Mouse (Mus musculus): ENCODE measurements at regions not wholly inside any gene's neighbourhood (a gene's known extent, or its start where the extent isn't known, plus 50 kb on each side); places are given as distances from the start of the nearest gene placed in this dataset.

DNA sequence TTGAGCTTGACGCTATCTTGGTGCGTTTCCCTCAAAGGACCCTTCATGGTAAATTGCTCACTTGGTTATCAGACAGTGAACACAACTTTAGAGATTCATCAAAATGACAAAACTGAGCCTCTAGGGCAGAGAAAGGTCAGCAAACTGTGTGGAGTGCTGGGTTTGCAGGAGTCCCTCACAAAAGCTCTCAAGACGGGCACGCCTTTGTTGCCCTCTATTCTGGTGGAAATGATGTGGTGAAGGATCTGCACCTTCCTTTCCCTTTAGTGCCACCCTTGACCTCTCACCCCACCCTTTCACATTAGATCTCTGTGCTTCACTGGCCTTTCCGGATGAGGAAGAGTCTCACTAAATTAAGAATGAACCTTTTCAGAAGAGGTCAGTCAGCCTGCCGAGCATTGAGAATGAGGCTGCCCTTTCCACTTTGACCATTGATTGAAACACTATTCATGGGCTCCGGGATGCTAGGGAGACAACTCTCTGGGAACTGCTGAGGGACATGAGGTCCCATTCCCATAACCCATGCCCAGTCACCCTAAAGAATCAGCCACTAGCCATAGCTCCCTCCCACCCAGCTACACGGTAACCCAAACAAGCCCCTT, 182.9 kb upstream of the Sfrp2 start:
- H3K4me3 ChIP-seq (ENCODE audit: insufficient read depth, low read length): no peak overlapping the region

DNA sequence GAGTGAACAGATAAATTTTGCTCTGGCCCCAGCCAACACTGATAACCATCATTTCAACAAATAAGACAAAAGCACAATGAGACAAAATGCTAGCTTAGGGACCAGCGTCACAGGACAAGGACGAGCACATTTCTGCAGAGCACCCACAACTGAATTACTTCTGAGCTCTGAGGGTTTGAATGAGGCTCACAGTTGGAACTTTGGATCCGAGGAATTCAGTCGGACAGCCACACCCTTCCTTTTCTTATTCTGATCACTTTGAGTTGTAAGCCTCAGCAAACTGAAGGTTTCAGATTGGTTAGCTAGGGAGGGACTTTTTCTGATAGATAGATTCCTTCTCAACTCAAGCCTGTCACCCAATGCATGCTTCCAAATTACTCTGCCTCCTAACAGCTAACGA, 180.0 kb upstream of the Sfrp2 start:
- no peaks in the 10 kb centered on the region for H3K4me1 ChIP-seq (ENCODE audit: control insufficient read depth, insufficient read depth, low read length)
- TF ChIP-seq POLR2A (IDR thresholded peaks at IDR 0.05; ENCODE audit: extremely low read depth, insufficient read depth, low read length) (no peak), CTCF (IDR thresholded peaks at IDR 0.05; ENCODE audit: extremely low read depth, insufficient read depth, low read length) (no peak)
- no peak overlapping the region for H3K4me3 ChIP-seq (ENCODE audit: insufficient read depth, low read length)
- H3K27ac ChIP-seq (ENCODE audit: insufficient read depth, low read length): no peak overlapping the region

More for the DNA sequence above, 182.9 kb upstream of the Sfrp2 start:
- Histone ChIP-seq H3K4me1 (ENCODE audit: control insufficient read depth, insufficient read depth, low read length) (no peaks in the 10 kb centered on the region), H3K27ac (ENCODE audit: insufficient read depth, low read length) (no peak overlapping the region)
- TF ChIP-seq CTCF (IDR thresholded peaks at IDR 0.05; ENCODE audit: extremely low read depth, insufficient read depth, low read length) (no peak), POLR2A (IDR thresholded peaks at IDR 0.05; ENCODE audit: extremely low read depth, insufficient read depth, low read length) (no peak)

DNA sequence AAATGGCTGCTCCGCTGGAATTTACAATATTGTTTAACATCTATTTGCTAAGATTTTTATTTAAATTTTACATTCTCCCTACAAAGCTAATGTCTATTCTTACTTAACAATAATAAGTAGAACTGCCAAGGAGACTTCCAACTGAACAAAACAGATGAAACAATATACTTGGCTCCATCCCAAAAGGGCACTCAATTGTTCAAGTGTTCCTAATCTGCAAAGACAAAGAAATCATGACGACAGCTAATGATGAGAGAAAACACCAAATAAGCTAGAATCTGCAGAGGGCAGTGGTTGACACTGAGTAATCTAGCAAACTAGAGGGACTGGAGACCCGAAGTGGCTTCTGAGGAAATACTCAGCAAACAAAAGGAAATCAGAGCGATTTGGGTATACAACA, 179.6 kb upstream of the Sfrp2 start:
- no peak overlapping the region for H3K4me3 ChIP-seq (ENCODE audit: insufficient read depth, low read length)
- H3K4me1 ChIP-seq (ENCODE audit: control insufficient read depth, insufficient read depth, low read length): no peaks in the 10 kb centered on the region
- TF ChIP-seq CTCF (IDR thresholded peaks at IDR 0.05; ENCODE audit: extremely low read depth, insufficient read depth, low read length) (no peak), POLR2A (IDR thresholded peaks at IDR 0.05; ENCODE audit: extremely low read depth, insufficient read depth, low read length) (no peak)
- no peak overlapping the region for H3K27ac ChIP-seq (ENCODE audit: insufficient read depth, low read length)

- TF ChIP-seq CTCF (IDR thresholded peaks at IDR 0.05; ENCODE audit: extremely low read depth, insufficient read depth, low read length) (no peak), POLR2A (IDR thresholded peaks at IDR 0.05; ENCODE audit: extremely low read depth, insufficient read depth, low read length) (no peak)
- H3K4me1 ChIP-seq (ENCODE audit: control insufficient read depth, insufficient read depth, low read length): no peaks in the 10 kb centered on the region
- H3K27ac ChIP-seq (ENCODE audit: insufficient read depth, low read length): no peak overlapping the region
- no peak overlapping the region for H3K4me3 ChIP-seq (ENCODE audit: insufficient read depth, low read length)
Observed at GRCm38 (mm10) chr3:83589127-83589526, 177.0 kb upstream of the Sfrp2 start.

DNA sequence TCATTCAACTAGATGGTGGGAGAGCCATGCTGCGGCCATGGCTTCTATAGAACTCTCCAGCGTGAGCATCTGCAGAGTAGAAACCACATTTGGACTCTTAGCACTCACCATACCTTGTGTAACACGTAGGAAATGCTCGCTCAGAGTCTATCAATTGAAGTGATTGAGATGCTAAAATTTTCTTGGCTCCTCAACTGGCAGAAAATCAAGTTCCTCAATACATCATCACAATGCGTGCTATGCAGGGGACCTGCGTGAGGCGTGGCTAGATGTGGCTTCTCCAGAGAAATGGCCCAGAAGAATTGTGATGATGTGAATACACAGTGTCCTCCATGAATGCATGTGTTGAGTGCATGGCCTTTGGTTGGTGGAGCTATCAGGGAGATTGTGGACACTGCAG, 174.9 kb upstream of the Sfrp2 start:
- H3K4me1 ChIP-seq (ENCODE audit: control insufficient read depth, insufficient read depth, low read length): no peaks in the 10 kb centered on the region
- no peak overlapping the region for H3K4me3 ChIP-seq (ENCODE audit: insufficient read depth, low read length)
- no peak overlapping the region for H3K27ac ChIP-seq (ENCODE audit: insufficient read depth, low read length)
- TF ChIP-seq POLR2A (IDR thresholded peaks at IDR 0.05; ENCODE audit: extremely low read depth, insufficient read depth, low read length) (no peak), CTCF (IDR thresholded peaks at IDR 0.05; ENCODE audit: extremely low read depth, insufficient read depth, low read length) (no peak)

GRCm38 (mm10) chr3:83593321-83593720, 172.8 kb upstream of the Sfrp2 start:
- Histone ChIP-seq H3K4me3 (ENCODE audit: insufficient read depth, low read length) (no peak overlapping the region), H3K27ac (ENCODE audit: insufficient read depth, low read length) (no peak overlapping the region), H3K4me1 (ENCODE audit: control insufficient read depth, insufficient read depth, low read length) (no peaks in the 10 kb centered on the region)
- TF ChIP-seq POLR2A (IDR thresholded peaks at IDR 0.05; ENCODE audit: extremely low read depth, insufficient read depth, low read length) (no peak), CTCF (IDR thresholded peaks at IDR 0.05; ENCODE audit: extremely low read depth, insufficient read depth, low read length) (no peak)

- Histone ChIP-seq H3K4me1 (ENCODE audit: control insufficient read depth, insufficient read depth, low read length) (no peaks in the 10 kb centered on the region), H3K4me3 (ENCODE audit: insufficient read depth, low read length) (no peak overlapping the region), H3K27ac (ENCODE audit: insufficient read depth, low read length) (no peak overlapping the region)
- no peak for TF ChIP-seq POLR2A (IDR thresholded peaks at IDR 0.05; ENCODE audit: extremely low read depth, insufficient read depth, low read length)
- 0 out of 2 replicates have a peak, but pooled peaks have one; percentile 3 for TF ChIP-seq CTCF (IDR thresholded peaks at IDR 0.05; ENCODE audit: extremely low read depth, insufficient read depth, low read length)
Observed at GRCm38 (mm10) chr3:83601506-83601905, 164.6 kb upstream of the Sfrp2 start.

DNA sequence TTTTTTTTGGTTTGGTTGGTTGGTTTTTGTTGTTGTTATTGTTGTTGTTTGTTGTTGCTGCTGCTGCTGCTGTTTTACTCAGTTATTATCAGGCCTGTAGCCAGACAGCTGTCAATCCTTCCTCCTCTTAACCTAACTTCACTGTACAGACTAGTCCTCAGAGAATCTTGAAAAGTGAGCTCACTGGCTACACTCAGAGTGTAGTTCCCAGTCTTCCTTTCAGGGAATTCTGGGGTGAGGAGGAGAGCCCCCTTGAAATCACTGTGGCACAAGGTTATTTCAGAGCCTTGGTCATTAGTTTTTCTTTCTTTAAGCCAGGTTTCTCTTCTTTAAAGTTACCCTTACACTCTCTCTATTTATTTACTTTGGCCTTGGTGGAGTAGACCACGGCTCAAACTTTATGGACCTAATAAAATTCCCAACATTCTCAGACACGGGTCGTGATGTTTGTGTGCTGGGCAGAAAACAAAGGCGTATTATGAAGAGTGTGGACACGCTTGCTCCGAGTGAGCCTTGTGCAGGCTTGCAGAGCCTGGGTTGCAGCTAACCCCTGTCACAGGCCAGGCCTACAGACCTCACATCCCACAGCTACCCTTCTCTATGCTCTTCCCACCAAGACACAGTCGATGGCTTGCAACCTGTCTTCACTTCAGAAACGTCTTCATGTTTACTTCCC, 156.9 kb upstream of the Sfrp2 start:
- Histone ChIP-seq H3K27ac (ENCODE audit: insufficient read depth, low read length) (no peak overlapping the region), H3K4me1 (ENCODE audit: control insufficient read depth, insufficient read depth, low read length) (no peaks in the 10 kb centered on the region), H3K4me3 (ENCODE audit: insufficient read depth, low read length) (no peak overlapping the region)
- TF ChIP-seq POLR2A (IDR thresholded peaks at IDR 0.05; ENCODE audit: extremely low read depth, insufficient read depth, low read length): no peak
- no peak for TF ChIP-seq CTCF (IDR thresholded peaks at IDR 0.05; ENCODE audit: extremely low read depth, insufficient read depth, low read length)

DNA sequence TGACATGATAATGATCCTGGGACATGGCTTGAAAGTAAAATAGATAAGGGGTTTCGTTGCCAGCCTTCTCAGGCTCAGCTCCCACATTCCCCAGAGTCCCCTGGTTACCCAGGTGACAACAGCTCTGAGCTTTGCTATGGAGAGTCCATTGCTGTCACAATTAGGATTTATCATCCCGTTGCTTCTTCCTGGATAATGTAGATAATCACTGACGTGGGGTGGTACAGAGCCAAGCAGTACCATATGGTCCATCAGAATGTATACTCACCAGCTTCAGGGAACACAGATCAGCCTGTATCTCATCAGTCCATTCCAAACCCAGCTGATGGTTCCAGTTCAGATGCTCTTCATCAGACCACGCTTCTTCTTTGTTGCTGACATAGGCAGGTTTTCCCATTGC, 145.7 kb upstream of the Sfrp2 start:
- Histone ChIP-seq H3K4me3 (ENCODE audit: insufficient read depth, low read length) (no peak overlapping the region), H3K4me1 (ENCODE audit: control insufficient read depth, insufficient read depth, low read length) (no peaks in the 10 kb centered on the region), H3K27ac (ENCODE audit: insufficient read depth, low read length) (no peak overlapping the region)
- TF ChIP-seq POLR2A (IDR thresholded peaks at IDR 0.05; ENCODE audit: extremely low read depth, insufficient read depth, low read length) (no peak), CTCF (IDR thresholded peaks at IDR 0.05; ENCODE audit: extremely low read depth, insufficient read depth, low read length) (no peak)

DNA sequence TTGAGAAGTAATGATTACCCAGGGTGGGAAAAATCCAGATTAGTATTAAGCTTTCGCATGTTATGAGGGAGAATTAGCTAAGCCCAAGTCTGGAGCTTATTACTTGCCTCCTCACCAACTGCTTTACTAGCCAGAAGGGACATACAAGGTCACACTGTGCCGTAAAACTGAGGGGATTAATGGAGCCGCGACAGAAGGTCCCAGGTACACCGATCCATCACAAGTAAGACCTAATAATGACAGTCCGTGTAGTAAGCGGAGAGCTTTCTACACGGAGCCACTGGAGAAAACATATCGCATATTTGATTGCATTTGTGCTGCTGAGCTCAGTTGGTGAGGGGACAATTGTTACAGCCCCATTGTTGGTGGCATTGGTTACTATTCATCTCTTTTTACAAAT, 133.1 kb upstream of the Sfrp2 start:
- Histone ChIP-seq H3K27ac (ENCODE audit: insufficient read depth, low read length) (no peak overlapping the region), H3K4me3 (ENCODE audit: insufficient read depth, low read length) (no peak overlapping the region), H3K4me1 (ENCODE audit: control insufficient read depth, insufficient read depth, low read length) (no peaks in the 10 kb centered on the region)
- TF ChIP-seq CTCF (IDR thresholded peaks at IDR 0.05; ENCODE audit: extremely low read depth, insufficient read depth, low read length): no peak
- no peak for TF ChIP-seq POLR2A (IDR thresholded peaks at IDR 0.05; ENCODE audit: extremely low read depth, insufficient read depth, low read length)
